8 mouse cellular contexts compared by ENCODE assay signal in genomic region chr9:110685591-110685990, GRCm38 (mm10). TPM values are rescaled to one million over a fixed set of nuclear protein-coding genes. Genes with fewer than 3 reads are reported as not detected.
A peak's percentile ranks its signal among the peaks of the same experiment; 100 is the strongest.
DNase-seq lines count a peak whose midpoint lies in the region; ATAC-seq lines count a peak whose summit lies in the region.

No protein-coding gene starts in this region.

- H3K27me3 ChIP-seq in forebrain, embryonic 10.5 days (ENCODE audit: poor library complexity, severe bottlenecking) = no peaks in the 10 kb centered on the region
- H3K27me3 ChIP-seq in forebrain, embryonic 16.5 days (replicated peaks; ENCODE audit: control insufficient read depth, insufficient read depth, low read length) = no peaks in the 10 kb centered on the region
- no peaks in the 10 kb centered on the region for H3K27me3 ChIP-seq in megakaryocyte, embryonic 14.5 days (replicated peaks)

- H3K36me3 ChIP-seq in forebrain, embryonic 10.5 days (replicated peaks) = peaks cover 6% of the 10 kb centered on the region; the same call in 1 of the 2 replicates
- no peaks in the 10 kb centered on the region for H3K36me3 ChIP-seq in forebrain, embryonic 16.5 days (ENCODE audit: control insufficient read depth, insufficient read depth)
- H3K36me3 ChIP-seq in megakaryocyte, embryonic 14.5 days (replicated peaks; ENCODE audit: low read length) = peaks cover 57% of the 10 kb centered on the region

- no peak overlapping the region for H3K4me3 ChIP-seq in forebrain, embryonic 10.5 days
- H3K4me3 ChIP-seq in forebrain, embryonic 16.5 days (replicated peaks; ENCODE audit: low read length) = no peak overlapping the region
- H3K4me3 ChIP-seq in megakaryocyte, embryonic 14.5 days (replicated peaks) = peak overlapping the region; percentile 86

- H3K9me3 ChIP-seq in forebrain, embryonic 10.5 days = no peaks in the 10 kb centered on the region
- no peaks in the 10 kb centered on the region for H3K9me3 ChIP-seq in forebrain, embryonic 16.5 days (ENCODE audit: control insufficient read depth, low read length)
- no peaks in the 10 kb centered on the region for H3K9me3 ChIP-seq in megakaryocyte, embryonic 14.5 days

- DNase-seq in forebrain, embryonic 10.5 days (ENCODE audit: extremely low spot score, low spot score) = no peak
- peak; percentile 59 to 76 for DNase-seq in lung, adult 18-20 months
- no peak for DNase-seq in lung, postnatal 25 days (ENCODE audit: low spot score)
- DNase-seq in adrenal gland, postnatal 36 days = peak; percentile 67 to 71
- DNase-seq in thymus, postnatal 4 days = no peak
- DNase-seq in layer of hippocampus, postnatal 36 days = no peak

- ATAC-seq in forebrain, embryonic 16.5 days = no peak

- 92% methylated on average over 5 of the region's 5 CpGs for WGBS in forebrain, embryonic 10.5 days
- 79% methylated on average over 5 of the region's 5 CpGs for WGBS in forebrain, embryonic 16.5 days

- H3K27ac ChIP-seq in forebrain, embryonic 10.5 days = peak overlapping the region; percentile 66; the same call in 1 of the 2 replicates
- H3K27ac ChIP-seq in forebrain, embryonic 16.5 days (ENCODE audit: low read length) = no peak overlapping the region

- H3K4me1 ChIP-seq in forebrain, embryonic 10.5 days = peaks cover 60% of the 10 kb centered on the region
- peaks cover 23% of the 10 kb centered on the region for H3K4me1 ChIP-seq in forebrain, embryonic 16.5 days (replicated peaks; ENCODE audit: control insufficient read depth, insufficient read depth, low read length)
- H3K4me1 ChIP-seq in megakaryocyte, embryonic 14.5 days = peaks cover 95% of the 10 kb centered on the region

- no peak overlapping the region for H3K9ac ChIP-seq in forebrain, embryonic 16.5 days (replicated peaks; ENCODE audit: low read depth, low read length)

- H3K4me2 ChIP-seq in forebrain, embryonic 16.5 days (ENCODE audit: low read length) = no peak overlapping the region

RNA-seq across cellular contexts. Expression of gene Ccdc12, which starts 29.3 kb away (rescaled TPM):
- polyA plus RNA-seq in forebrain, embryonic 10.5 days (2016; fragmentation: Nextera tagmentation; extraction: Ambion mirVana) = 178 and 183 TPM in 2 replicates
- polyA plus RNA-seq in forebrain, embryonic 16.5 days (2015; fragmentation: Nextera tagmentation; extraction: Ambion mirVana) = 100 and 113 TPM in 2 replicates
- total RNA-seq in adrenal gland, postnatal 36 days (2021) = 10 to 100 TPM; 61.3 to 64.7 TPM
- 77.7 and 537 TPM in 2 replicates for polyA plus RNA-seq in megakaryocyte, embryonic 14.5 days (2012; ENCODE audit: insufficient read depth, low replicate concordance)
- 10 to 100 TPM; 48.3 to 54.5 TPM for total RNA-seq in layer of hippocampus, postnatal 36 days (2021)

RNA-seq across cellular contexts. Expression of gene Nbeal2, which starts 31.6 kb away (rescaled TPM):
- polyA plus RNA-seq in forebrain, embryonic 10.5 days (2016; fragmentation: Nextera tagmentation; extraction: Ambion mirVana) = 1.4 and 2.0 TPM in 2 replicates
- polyA plus RNA-seq in forebrain, embryonic 16.5 days (2015; fragmentation: Nextera tagmentation; extraction: Ambion mirVana) = 2.3 and 5.9 TPM in 2 replicates
- total RNA-seq in adrenal gland, postnatal 36 days (2021) = 1 to 10 TPM; 7.2 to 8.1 TPM
- polyA plus RNA-seq in megakaryocyte, embryonic 14.5 days (2012; ENCODE audit: insufficient read depth, low replicate concordance) = 102 and 106 TPM in 2 replicates
- total RNA-seq in layer of hippocampus, postnatal 36 days (2021) = 10 to 100 TPM; 14.0 to 17.5 TPM

RNA-seq across cellular contexts. Expression of gene Myl3, which starts 56.1 kb away (rescaled TPM):
- polyA plus RNA-seq in forebrain, embryonic 10.5 days (2016; fragmentation: Nextera tagmentation; extraction: Ambion mirVana) = 0.27 and 0.54 TPM in 2 replicates
- 0.39 TPM in 1 of 2 replicates, not detected in the other for polyA plus RNA-seq in forebrain, embryonic 16.5 days (2015; fragmentation: Nextera tagmentation; extraction: Ambion mirVana)
- 1 to 10 TPM; 1.8 to 2.2 TPM for total RNA-seq in adrenal gland, postnatal 36 days (2021)
- not detected in 2 replicates for polyA plus RNA-seq in megakaryocyte, embryonic 14.5 days (2012; ENCODE audit: insufficient read depth, low replicate concordance)
- not detected for total RNA-seq in layer of hippocampus, postnatal 36 days (2021)

Comparison
In these comparisons a context has a peak if more than half of its experiments do, and no peak if none do; other contexts are left out.
1. DNase-seq: peak in lung, adult 18-20 months (2 of 2) and adrenal gland, postnatal 36 days (2 of 2); none in forebrain, embryonic 10.5 days (single experiment), lung, postnatal 25 days (single experiment), thymus, postnatal 4 days (single experiment) and layer of hippocampus, postnatal 36 days (0 of 2).
2. RNA of gene Nbeal2, which starts 31.6 kb away (polyA plus RNA-seq): 102 to 106 TPM in megakaryocyte, embryonic 14.5 days; 2.3 to 5.9 TPM in forebrain, embryonic 16.5 days and 1.4 to 2.0 TPM in forebrain, embryonic 10.5 days; every median in the first group is over 10 times any median in the second.